Mouse (Mus musculus) heart, embryonic 14.5 days (tissue): ENCODE results near the gene Clip1. TPM values are rescaled to one million over a fixed set of nuclear protein-coding genes. Genes with fewer than 3 reads are reported as not detected.

Source experiments
- ATAC-seq: fragments of 200-750 bp; cut with Nextera tagmentation; 2 replicates; pipeline ENCODE4 v1.8.0; 2017; ENCODE audit warnings: low read depth, moderate TSS enrichment; ENCODE audit not compliant: insufficient number of reproducible peaks, insufficient read depth, low FRiP score
- H3K27ac ChIP-seq, 2 experiments: fragments of 200-500 bp in 1 of 2; fragments of 300-500 bp in 1 of 2; sonication (generic) in 1 of 2; replicated peaks in 1 of 2; 2 replicates each; pipeline ENCODE4 v1.5.1; 2012 to 2014; ENCODE audit warnings: low read depth in 2 of 2, low read length in 2 of 2, control low read depth in 1 of 2, mild to moderate bottlenecking in 1 of 2, mixed read lengths in 1 of 2; ENCODE audit not compliant: control insufficient read depth in 1 of 2, insufficient read depth in 1 of 2
- H3K27me3 ChIP-seq: fragments of 300-500 bp; sonication (generic); 2 replicates; pipeline ENCODE4 v1.6.1; 2014; ENCODE audit warnings: mild to moderate bottlenecking, low read length, control low read depth; ENCODE audit not compliant: control insufficient read depth, insufficient read depth
- H3K36me3 ChIP-seq: fragments of 300-500 bp; sonication (generic); 2 replicates; pipeline ENCODE4 v1.6.1; 2014; ENCODE audit warnings: mild to moderate bottlenecking, control low read depth, low read length, mixed read lengths; ENCODE audit not compliant: control insufficient read depth, insufficient read depth
- H3K4me1 ChIP-seq, 2 experiments: fragments of 200-500 bp in 1 of 2; fragments of 300-500 bp in 1 of 2; sonication (generic) in 1 of 2; 2 replicates each; pipeline ENCODE4 v1.6.1; 2012 to 2014; ENCODE audit warnings: low read length in 2 of 2, control low read depth in 1 of 2, mixed read lengths in 1 of 2; ENCODE audit not compliant: control insufficient read depth in 2 of 2, insufficient read depth in 2 of 2
- H3K4me2 ChIP-seq: fragments of 300-500 bp; sonication (generic); 2 replicates; pipeline ENCODE4 v1.6.1; 2014; ENCODE audit warnings: mild to moderate bottlenecking, low read length
- H3K4me3 ChIP-seq, 2 experiments: fragments of 200-500 bp in 1 of 2; fragments of 300-500 bp in 1 of 2; sonication (generic) in 1 of 2; 2 replicates each; pipeline ENCODE4 v1.5.1; 2012 to 2014; ENCODE audit warnings: low read length in 2 of 2, mild to moderate bottlenecking in 2 of 2, control low read depth in 1 of 2, low read depth in 1 of 2, moderate library complexity in 1 of 2; ENCODE audit not compliant: control insufficient read depth in 1 of 2, insufficient read depth in 1 of 2
- H3K9ac ChIP-seq: fragments of 300-500 bp; sonication (generic); 2 replicates; pipeline ENCODE4 v1.6.1; 2014; ENCODE audit warnings: mild to moderate bottlenecking, low read length
- H3K9me3 ChIP-seq: fragments of 300-500 bp; sonication (generic); 2 replicates; pipeline ENCODE4 v1.6.1; 2016; ENCODE audit warnings: low read length, control low read depth; ENCODE audit not compliant: control insufficient read depth
- WGBS: fragments of 180-500 bp; shearing (Covaris S2); extraction: QIAGEN DNeasy Blood & Tissue Kit; methylation state at CpG from one replicate; pipeline ENCODE4 v1.1.7; 2014; 5-methylcytosine and 5-hydroxymethylcytosine counted together
- polyA plus RNA-seq: library from polyadenylated mRNA; unstranded; fragments of >200 nt; fragmentation: Nextera tagmentation; extraction: Ambion mirVana; gene quantifications from 2 replicates; pipeline ENCODE4 v1.2.1, GENCODE M21; 2014

Gene Clip1
- polyA plus RNA-seq, 1 experiment from 2014 or later, result 50.5 TPM

GRCm38 (mm10) chr5:123683043-123683376, 1.4 kb downstream of the Clip1 start:
- H3K9me3 ChIP-seq, result no peaks in the 10 kb centered on the region
- peak overlapping the region; percentile 93 for H3K4me2 ChIP-seq
- no peaks in the 10 kb centered on the region for H3K36me3 ChIP-seq
- 3% methylated on average over 6 of the region's 6 CpGs for WGBS
- H3K27me3 ChIP-seq, result no peaks in the 10 kb centered on the region
- peaks cover 6 to 42% of the 10 kb centered on the region in 2 experiments for H3K4me1 ChIP-seq
- peak overlapping the region in 1 of 2 experiments; percentile 96; a peak in 2 of 4 replicates for H3K27ac ChIP-seq
- peak overlapping the region; percentile 90 to 98; a peak in 3 of 4 replicates for H3K4me3 ChIP-seq
- ATAC-seq, result no peak
- H3K9ac ChIP-seq, result peak overlapping the region; percentile 99

- Histone ChIP-seq H3K4me3 (peak overlapping the region in 1 of 2 experiments; percentile 98; a peak in 2 of 4 replicates), H3K4me2 (peak overlapping the region; percentile 93), H3K36me3 (no peaks in the 10 kb centered on the region), H3K4me1 (peaks cover 6 to 42% of the 10 kb centered on the region in 2 experiments), H3K9me3 (no peaks in the 10 kb centered on the region), H3K9ac (peak overlapping the region; percentile 99), H3K27me3 (no peaks in the 10 kb centered on the region), H3K27ac (peak overlapping the region in 1 of 2 experiments; percentile 96; a peak in 2 of 4 replicates)
- WGBS, result 19% methylated on average over 4 of the region's 4 CpGs
- ATAC-seq, result no peak
Measured at GRCm38 (mm10) chr5:123682372-123682771, 2.0 kb downstream of the Clip1 start.

- 48% methylated on average over 5 of the region's 5 CpGs for WGBS
- ATAC-seq, result no peak
- Histone ChIP-seq H3K36me3 (no peaks in the 10 kb centered on the region), H3K4me1 (peaks cover 8 to 46% of the 10 kb centered on the region in 2 experiments), H3K4me2 (no peak overlapping the region), H3K9me3 (no peaks in the 10 kb centered on the region), H3K9ac (0 out of 2 replicates have a peak overlapping the region, but pooled peaks have one; percentile 34), H3K27me3 (no peaks in the 10 kb centered on the region), H3K27ac (peak overlapping the region in 1 of 2 experiments; percentile 55; a peak in 2 of 4 replicates), H3K4me3 (no peak overlapping the region)
Measured at GRCm38 (mm10) chr5:123679546-123680263, 4.7 kb downstream of the Clip1 start.

- Histone ChIP-seq H3K4me1 (peaks cover 9 to 47% of the 10 kb centered on the region in 2 experiments), H3K36me3 (no peaks in the 10 kb centered on the region), H3K4me3 (no peak overlapping the region), H3K4me2 (no peak overlapping the region), H3K9ac (no peak overlapping the region), H3K27ac (no peak overlapping the region), H3K9me3 (no peaks in the 10 kb centered on the region), H3K27me3 (no peaks in the 10 kb centered on the region)
- 75% methylated on average over 3 of the region's 3 CpGs for WGBS
- no peak for ATAC-seq
Measured at GRCm38 (mm10) chr5:123679106-123679505, 5.3 kb downstream of the Clip1 start.

- Histone ChIP-seq H3K4me1 (peaks cover 10 to 53% of the 10 kb centered on the region in 2 experiments), H3K4me3 (no peak overlapping the region), H3K36me3 (no peaks in the 10 kb centered on the region), H3K9me3 (no peaks in the 10 kb centered on the region), H3K9ac (no peak overlapping the region), H3K27me3 (no peaks in the 10 kb centered on the region), H3K27ac (no peak overlapping the region; a peak in 1 of 4 replicates), H3K4me2 (no peak overlapping the region)
- 63% methylated on average over 9 of the region's 9 CpGs for WGBS
- no peak for ATAC-seq
Measured at GRCm38 (mm10) chr5:123675717-123676116, 8.7 kb downstream of the Clip1 start.

- Histone ChIP-seq H3K27ac (peak overlapping the region in 1 of 2 experiments; percentile 37; a peak in 1 of 4 replicates), H3K9ac (no peak overlapping the region), H3K36me3 (no peaks in the 10 kb centered on the region), H3K4me3 (no peak overlapping the region), H3K4me1 (peaks cover 13 to 53% of the 10 kb centered on the region in 2 experiments), H3K27me3 (no peaks in the 10 kb centered on the region), H3K9me3 (no peaks in the 10 kb centered on the region), H3K4me2 (no peak overlapping the region)
- ATAC-seq, result no peak
- WGBS, result 4% methylated on average over 3 of the region's 3 CpGs
Measured at GRCm38 (mm10) chr5:123675221-123675620, 9.2 kb downstream of the Clip1 start.

- Histone ChIP-seq H3K9me3 (no peaks in the 10 kb centered on the region), H3K36me3 (no peaks in the 10 kb centered on the region), H3K4me2 (peak overlapping the region; percentile 41), H3K9ac (peak overlapping the region; percentile 39), H3K27ac (peak overlapping the region in 1 of 2 experiments; percentile 74; a peak in 2 of 4 replicates), H3K27me3 (no peaks in the 10 kb centered on the region), H3K4me1 (peaks cover 32 to 65% of the 10 kb centered on the region in 2 experiments), H3K4me3 (no peak overlapping the region)
- 70% methylated on average over 3 of the region's 3 CpGs for WGBS
- no peak for ATAC-seq
Measured at GRCm38 (mm10) chr5:123671473-123671820, 13.0 kb downstream of the Clip1 start.
